Mouse (Mus musculus) B cell, adult 2 months (primary cell): Measurements from ENCODE around the gene Eps15.

ENCODE experiments used
- DNase-seq, 2 experiments: peaks; one replicate each; pipeline ENCODE4 v3.0.0; 2022

Eps15 gene

DNA sequence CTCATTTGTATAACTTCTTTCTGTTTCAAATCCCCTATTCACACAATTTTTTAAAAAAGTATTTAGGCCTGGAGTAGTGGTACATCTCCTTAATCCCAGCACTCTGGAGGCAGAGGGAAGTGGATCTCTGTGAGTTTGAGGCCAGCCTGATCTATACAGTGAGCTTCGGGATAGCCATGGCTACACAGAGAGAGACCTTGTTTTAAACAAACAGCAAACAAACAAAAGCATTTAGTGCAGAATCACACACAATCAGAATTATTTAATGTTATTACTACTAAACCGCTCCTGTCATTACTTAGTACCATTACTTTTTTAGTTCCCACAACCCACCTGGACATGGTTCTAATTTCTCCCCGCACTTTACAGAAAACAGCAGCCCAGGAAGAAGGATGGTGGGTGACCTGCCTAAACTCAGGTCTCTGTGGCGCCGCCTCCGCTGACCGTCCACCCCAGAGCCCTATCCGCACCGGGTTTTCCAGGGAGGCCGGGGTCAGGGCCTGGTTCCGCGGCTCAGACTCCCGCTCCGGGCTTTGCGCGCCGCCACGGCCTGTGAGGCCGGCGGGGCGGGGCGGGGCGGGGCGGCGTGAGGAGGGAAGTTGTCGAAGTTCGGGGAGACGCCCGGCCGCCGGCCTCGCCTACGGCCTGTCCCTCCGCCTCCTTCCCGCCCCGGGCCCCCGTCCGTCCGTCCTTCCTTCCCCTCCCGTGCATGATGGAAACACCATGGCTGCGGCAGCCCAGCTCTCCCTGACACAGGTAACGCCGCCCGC, at the start of gene Eps15:
Gene Eps15 (plus strand): TSS at position 580 of the 770 bp plus-strand sequence.
- DNase-seq, result peak; percentile 93

DNA sequence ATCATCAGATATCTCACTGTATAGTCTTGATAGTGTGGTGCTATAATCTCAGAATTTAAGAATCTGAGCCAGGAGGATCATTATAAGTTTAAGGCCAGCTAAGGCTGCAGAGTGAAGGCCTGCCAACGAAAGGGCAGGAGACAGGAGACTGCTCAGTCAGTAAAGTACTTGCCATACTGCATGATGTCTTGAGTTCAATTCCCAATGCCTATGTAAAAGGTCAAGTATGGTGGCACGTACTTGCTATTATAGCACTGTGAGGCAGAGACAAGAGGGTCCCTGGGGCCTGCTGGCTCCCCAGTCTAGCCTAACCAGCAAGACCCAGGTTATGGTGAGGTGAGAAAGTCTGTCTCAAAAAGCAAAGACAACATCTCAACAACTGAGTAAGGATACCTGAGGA, 45.9 kb upstream of the Eps15 start, which contains the start of gene Calr4:
Gene Calr4 (plus strand): TSS at position 301 of the 400 bp plus-strand sequence.
- DNase-seq, result no peak

DNA sequence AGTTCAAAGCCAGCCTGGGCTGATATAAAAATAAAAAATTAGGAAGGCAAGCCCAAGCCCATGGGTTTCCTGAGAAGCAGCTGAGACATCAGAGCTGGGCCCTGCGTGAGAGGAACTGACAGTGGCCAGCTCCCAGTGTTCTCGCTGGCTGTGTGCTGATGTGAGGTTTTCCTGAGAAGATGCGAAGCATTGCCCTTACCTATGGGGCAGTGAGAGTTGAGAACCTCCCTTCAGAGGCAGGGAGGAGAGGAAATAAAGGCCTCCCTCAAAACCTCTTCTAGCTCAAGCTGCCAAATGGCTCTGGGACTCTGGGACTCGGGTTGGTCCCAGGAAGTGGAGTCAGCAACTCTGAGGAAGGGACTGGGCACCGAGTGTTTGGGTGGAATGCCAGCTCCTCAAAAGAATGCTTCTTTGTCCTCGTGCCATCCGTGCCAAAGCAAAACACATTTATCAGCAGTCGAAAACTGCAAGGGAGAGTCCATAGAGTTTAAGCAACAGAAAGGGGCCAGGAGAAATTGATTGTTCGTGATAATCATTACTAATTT, 45.2 kb upstream of the Eps15 start:
- DNase-seq, result no peak

DNA sequence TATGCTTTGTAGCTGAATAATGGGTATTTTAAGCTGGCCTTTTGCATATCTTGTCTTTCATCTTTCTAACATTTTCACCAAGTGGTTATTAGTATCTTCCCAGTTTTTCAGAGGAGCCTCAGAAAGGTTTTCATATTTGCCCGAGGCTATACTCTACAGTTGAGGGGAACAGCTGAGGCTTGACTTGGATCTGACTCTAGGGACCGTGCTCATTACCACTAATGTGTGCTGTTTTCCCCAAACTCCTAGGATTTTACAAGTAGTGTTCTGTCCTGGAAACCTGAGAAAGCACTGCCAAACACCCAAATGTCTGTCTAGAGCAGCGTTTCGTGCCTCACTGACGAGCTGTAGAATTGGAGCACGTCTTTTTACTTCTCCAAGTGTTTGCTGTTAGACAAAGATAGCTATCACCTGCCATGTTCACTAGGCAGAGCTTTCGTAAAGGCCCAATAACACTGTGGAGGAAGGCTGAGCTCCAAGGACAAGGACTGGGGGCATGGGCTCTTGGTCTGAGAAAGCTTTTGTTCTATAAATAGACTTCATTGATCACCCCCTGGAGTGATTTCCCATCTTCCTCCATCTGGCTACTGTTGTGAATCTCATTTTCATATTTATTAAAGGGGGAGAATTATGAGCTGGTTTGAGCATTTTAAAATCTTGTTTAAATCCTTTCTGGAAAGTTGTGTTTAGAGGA, 43.7 kb upstream of the Eps15 start:
- DNase-seq, result no peak

DNA sequence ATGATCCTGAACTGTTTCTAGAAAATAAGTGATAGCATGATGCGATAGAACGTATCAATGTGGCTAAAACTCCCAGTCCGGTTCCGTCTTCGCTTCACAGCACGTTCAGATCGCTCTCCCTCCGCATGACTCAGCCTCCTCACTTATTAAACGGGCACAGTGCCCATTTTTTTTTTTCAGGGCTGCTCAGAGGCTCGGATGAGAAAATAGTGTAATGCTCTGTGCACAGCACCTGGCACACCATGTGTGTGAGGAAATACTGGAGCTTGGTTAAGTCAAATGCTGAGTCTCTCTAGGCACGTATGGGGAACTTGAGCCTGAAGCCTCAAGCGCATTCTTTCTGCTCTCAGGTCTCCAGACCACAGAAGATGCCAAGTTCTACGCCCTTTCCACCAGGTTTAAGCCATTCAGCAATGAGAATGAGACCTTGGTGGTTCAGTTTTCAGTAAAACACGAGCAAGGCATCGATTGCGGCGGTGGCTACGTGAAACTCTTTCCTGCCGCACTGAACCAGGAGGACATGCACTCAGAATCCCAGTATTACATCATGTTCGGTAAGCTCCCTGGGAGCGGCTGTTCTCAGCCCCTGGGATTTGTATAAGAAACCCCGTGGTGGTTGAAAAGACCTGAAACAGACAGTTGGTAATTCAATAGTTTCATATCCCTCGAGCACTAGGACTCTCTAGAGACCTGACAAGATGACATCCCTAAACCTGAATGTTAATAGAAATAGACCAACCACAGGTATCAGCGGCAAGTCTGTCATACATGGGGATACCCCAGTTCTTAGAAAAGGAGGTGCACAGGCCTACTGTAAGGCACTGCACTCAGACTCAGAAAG, 41.4 kb upstream of the Eps15 start:
- no peak for DNase-seq

DNA sequence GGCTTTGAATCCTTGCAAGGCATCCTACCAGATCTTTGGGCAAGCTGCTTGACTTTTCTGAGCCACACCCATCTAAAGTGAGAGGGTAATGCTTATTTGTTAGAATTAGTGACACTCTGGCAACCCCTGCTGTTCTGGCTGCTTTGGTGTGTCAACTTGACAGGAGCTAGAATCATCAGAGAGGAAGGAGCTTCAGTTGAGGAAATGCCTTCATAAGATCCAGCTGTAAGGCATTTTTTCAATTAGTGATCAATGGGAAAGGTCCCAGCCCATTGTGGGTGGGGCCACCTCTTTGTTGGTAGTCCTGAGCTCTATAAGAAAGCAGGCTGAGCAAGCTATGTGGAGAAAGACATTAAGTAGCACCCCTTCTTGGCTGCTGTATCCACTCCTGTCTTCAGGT, 38.8 kb upstream of the Eps15 start:
- DNase-seq, result no peak

DNA sequence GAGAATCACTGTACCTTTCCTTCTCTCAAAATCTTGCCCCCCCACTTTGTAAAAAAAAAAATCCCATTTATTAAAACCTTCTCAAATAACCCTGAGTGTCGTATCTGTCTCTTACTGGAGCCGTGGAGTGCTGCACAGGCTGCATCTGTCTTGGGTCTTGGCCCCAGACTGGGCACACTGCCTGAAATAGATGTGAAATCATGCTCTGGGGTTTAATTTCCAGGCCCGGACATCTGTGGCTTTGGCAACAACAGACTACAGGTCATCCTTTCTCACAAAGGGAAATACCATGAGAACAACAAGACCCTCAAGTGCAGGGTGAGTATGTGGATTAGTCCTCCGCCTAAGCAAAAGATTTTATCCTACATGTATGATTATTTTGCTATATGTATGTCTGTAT, 38.1 kb upstream of the Eps15 start:
- no peak for DNase-seq

DNA sequence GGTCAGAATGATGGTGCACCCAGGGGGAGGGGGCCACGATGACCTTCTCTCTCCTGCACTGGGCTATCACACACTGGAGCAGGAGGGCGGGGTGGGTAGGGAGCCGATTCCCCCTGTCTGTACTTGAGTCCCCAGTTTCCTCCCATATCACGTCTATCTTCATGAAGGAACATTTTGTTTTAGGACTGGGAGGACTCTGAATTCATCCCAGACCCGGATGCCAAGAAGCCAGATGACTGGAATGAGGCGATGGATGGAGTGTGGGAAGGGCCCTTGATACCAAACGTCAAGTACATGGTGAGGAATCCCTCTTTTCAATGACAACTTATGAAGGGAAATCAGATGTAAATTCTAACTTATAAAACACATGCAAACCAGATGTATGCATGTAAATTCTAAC, 35.6 kb upstream of the Eps15 start:
- no peak for DNase-seq

DNA sequence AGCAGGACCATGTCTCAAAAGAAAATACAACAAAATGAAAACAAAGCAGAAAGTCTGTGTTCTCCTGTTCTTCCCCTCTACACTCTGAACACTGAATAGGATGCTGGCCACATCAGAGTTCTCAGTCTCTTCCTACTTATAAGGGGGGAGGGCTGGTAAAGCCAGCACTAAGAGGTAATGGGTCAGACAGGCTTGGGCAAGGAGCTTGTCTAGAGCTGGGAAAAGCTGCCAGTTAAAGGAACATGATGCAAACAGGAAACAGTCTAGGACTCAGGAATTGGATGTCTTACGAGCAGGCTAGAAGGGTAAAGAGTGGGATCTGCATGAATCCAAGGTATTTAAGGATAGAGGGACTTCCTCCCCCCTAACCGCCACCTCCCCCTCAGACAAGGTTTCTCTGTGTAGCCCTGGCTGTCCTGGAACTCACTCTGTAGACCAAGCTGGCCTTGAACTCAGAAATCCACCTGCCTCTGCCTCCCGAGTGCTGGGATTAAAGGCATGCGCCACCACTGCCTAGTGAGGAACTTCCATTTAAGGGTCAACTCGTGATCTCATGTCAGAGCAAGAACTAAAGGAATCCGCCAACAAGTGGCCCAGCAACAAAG, 35.0 kb upstream of the Eps15 start:
- DNase-seq, result no peak

DNA sequence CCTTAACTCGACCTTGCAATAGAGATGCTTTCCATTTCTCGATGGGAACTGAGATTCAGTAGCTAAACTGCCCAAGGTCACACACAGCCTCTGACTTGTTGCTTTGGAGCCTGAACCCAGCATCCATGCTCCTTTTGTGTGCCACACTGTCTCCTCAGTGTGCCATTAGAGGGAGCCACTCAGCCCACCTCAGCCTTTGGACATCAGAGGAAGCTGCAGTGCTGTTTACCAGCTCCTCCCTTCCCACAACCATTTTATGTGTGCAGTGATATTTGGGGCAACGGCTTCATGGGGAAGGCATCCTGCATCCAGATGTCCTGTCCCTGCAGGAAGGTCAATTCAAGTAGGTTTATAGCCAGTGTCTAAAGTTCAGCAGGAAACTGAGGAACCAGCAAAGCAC, 28.5 kb upstream of the Eps15 start:
- DNase-seq, result peak; percentile 35 to 44

DNA sequence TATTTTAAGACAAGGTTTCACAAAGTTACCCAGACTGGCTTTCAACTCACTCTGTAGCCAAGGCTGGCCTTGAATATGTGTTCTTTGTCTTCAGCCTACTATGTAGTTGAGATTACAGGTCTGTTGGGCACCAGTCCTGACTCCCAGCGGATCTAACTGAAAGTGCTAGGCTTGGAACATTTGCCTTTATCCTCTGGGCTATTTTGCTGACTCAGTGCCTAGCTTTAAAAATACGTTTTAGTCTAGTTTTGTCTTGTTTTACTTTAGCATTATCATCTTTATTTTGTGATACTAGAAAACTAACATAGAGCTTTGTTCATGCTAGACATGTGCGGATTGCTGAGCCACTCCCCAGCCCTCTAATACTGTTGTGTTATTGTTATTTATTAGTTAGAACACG, 27.9 kb upstream of the Eps15 start:
- DNase-seq, result no peak

DNA sequence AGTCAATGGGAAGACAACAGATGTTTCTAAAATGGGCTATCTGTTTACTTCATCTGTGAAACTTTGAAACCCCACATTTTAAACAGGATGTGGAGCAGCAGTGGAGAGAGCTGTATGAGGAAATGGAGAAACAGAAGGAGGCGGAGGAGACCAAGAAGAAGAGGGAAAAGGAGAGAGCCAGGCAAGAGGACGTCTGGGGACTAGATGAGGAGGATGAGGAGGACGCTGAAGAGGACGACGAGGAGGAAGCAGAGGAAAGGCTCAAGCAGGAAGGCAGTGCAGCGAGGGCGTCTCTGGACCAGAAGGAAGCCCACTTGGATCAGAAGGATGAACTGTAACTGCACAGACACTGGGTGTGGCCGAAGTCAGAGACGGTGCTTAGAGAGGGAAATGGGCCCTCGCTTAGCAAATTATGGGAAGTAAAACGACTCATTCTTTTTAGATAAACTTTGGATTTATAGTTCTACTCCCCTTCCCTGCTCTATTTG, 26.4 kb upstream of the Eps15 start:
- DNase-seq, result no peak

DNA sequence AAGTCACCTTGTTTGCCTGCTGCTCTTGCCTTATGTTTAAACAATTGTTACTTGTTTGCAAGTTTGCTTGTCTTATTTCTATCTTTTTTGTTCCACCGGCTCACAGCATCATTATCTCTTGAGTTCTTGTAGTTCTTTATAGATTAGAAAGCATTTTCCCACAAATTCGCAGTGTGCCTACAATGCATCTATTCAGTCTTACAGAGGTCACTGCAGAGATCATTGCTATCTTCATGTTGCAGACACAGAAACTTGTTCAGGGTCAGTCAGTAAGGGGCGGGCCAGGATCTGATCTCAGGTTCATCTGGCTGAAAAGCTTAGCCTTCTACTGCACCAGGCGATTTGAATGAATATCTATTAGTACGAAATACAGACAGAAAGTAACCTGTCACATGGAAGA, 25.6 kb upstream of the Eps15 start:
- no peak for DNase-seq

DNA sequence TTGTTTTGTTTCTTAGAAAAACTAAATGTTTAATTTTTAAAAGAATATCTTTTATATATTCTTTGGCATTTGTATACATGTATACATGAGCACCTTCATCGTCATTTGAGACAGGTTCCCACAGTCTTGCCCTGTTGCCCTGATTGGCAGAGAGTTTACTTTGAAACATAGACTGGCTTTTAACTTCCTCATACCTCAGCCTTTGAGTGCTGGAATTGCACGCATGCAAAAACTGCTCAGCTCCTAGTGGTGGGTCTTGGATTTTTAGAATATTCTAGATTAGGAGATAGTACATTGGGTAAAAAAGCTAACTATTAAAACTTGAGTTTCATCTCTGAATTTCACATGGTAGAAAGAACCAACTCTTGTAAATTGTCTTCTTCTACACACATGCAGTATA, 24.7 kb upstream of the Eps15 start:
- no peak for DNase-seq

DNA sequence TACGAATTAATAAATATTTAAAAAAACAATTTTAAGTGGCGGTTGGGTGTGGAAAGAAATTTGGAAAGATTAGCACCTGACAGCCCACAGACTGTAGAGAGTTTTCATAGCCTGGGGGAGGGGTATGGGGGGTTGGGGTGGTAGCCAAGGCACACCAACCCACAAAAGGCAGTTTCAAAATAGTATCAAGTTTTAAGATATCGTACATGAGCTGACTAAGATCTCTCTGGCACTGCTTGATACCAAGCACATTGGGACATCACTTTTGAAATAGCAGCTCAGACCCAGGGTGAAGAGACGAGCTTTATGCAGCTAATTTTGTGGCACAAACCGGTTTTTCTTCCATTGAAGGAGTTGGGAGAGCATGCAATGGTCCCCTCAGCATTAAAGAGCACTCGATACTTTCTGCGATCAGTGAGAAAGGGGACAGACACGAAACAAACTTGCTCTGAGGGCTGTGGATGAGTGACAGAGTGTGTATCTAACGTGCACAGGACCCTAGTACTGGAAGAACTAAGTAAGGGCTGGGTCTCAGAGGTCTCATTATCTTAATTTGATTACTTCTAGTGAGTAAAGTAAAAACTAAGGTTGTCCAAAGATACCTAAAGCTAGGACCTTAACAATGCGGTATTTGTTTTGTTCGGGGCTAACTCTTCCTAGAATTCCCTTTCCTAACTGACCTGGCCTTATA, 24.2 kb upstream of the Eps15 start:
- DNase-seq, result no peak

DNA sequence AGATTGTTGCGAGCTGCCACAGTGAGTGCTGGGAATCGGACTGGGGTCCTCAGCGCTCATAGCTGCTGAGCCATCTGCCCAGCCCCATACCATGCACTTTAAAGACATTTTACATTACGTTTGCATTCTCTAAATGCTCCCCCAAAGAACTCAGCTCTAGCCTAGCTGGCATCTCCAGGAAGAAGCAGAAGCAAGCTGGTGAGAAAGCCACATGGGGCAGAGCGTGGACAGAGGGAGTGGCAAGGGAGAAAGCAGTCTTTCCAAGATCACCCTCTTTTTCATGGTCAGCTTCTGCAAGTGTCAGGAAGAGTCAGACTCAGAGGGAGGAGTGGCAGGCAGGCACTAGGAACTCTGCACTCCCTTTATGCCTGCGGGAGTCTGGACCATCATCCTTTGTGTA, 23.3 kb upstream of the Eps15 start:
- DNase-seq, result no peak

DNA sequence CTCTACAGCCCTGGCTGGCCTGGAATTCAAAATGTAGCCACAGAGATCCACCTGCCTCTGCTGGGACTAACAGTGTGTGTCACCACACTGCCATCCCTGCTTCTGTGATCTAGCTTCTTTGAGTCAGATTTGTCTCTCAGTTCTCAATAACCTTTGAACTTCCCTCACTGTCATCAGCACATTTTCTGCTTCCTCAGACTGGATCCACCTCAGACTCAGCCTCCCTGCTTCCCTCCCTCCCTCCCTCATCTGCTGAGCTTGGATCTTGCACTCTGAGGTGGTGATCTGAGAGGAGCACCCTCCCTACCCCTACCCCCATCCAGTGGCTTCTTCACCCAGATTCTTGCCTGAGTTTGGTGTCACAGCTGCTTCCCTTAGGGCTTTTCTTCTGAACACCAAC, 22.4 kb upstream of the Eps15 start:
- DNase-seq, result no peak

DNA sequence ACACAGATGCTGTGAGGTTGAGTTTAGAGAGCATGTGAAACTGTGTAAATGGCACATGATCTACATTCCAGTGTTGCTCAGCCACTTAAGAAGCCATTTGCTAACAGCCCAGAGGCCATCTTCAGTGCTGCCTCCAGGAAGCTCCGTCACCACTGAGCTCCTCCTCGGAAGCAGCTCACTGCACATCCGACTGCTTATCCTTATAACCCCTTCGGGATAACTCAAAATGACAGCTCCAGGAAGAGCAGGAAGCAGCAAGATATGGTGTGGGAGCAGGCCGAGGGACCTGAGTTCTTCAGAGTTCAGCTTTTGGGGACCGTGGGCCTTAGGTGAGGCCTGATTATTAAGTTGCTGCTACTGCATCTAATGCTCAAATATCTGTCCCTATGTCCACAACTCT, 18.0 kb upstream of the Eps15 start:
- DNase-seq, result no peak

DNA sequence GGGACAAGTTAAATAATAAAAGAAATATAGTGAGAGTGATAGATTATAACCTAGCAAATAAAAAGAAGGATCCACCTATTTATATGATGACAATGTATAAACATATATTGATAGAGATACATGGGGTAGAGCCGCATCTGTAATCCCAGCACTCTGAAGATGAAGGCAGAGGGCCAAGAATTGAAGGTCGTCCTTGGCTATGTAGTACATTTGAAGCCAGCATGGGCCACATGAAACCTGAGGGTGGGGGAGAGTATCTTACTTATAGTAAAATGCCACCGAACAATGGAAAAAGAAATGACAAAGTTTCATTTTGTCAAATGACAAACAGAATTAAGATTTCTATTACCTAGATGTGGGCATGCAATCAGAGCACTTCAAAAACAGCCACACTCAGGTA, 14.0 kb upstream of the Eps15 start:
- DNase-seq, result no peak

DNA sequence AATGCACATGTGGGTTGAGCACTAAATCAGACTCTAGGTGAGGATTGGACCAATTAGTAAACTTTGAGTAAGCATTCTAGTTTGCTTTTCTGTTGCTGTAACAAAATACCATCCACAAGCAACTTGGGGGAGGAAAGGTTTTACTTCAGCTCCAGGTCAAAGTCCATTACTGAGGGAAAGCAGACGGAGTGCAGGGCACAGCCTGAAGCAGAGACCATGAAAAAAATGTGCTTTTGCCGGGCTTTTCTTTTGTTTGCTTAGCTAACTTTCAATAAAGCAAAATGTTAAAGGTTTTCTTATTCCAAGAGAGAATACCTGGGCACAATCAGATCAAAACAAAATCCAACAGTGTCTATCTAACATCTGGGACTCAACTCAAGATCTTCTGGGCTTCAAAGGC, 13.3 kb upstream of the Eps15 start:
- DNase-seq, result no peak

DNA sequence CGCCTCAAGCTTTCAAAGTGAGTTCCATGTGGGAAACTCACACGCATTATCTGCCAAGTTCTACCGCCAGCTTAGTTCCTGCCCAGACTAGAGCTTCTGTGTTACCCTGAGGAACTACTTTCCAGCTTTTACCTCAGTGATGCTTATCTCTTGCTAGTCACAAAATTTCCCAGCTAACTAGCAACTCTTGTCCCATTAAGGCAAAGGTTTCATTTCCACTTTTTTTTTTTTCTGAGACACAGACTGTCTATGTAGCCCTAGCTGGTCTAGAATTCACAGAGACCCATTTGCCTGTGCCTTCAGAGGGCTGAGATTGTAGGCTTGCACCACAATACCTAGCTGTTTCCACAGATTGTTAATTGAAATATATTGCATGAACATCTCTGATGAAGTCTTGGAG, 12.6 kb upstream of the Eps15 start:
- DNase-seq, result no peak

DNA sequence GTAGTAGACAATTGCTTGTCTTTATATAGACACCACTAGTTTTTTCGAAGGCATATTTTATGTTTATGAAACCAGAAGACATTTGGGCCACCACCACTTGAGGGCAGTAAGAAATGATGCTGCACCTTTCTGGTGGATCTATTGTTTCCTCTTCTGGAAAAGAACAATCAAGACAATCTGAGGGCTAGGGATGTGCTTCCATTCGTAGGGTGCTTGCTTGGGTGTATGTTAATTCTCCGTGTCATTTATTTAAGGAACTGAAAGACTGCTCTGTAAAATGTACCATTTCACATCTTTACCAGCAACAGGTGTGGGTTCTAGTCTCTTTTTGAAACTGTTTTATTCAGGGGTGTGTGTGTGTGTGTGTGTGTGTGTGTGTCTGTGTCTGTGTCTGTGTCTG, 11.2 kb upstream of the Eps15 start:
- no peak for DNase-seq
